In the genomic region with DNA sequence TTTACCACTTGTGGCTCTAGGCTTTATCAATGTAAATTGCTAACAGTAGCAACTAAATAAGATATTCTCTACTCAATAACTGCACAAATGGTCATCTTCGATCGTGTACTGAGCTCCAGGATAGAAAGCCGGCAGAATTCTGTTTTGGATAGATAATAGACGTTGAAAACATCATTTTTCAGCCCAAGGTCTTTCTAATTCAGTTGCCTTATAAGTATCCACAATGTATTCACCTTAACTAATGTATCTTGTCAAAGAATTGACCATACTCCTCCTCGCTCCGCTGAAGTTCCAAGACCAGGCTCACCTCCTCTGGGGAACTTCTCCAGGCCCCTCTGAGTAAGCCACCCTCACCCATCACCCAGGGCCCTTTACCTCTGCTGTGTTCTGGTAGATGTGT, we compare ENCODE assay signal across 9 mouse cellular contexts. TPM values are rescaled to one million over a fixed set of nuclear protein-coding genes. Genes with fewer than 3 reads are reported as not detected.
A peak's percentile ranks its signal among the peaks of the same experiment; 100 is the strongest.
DNase-seq lines count a peak whose midpoint lies in the region; ATAC-seq and TF ChIP-seq lines count a peak whose summit lies in the region.
"Had no signal": no experiment of that assay in that cellular context is flagged by ENCODE, and none has a peak within 500 bp of the region (broad histone marks: within the 10 kb centered on the region; RNA-seq: fewer than 3 reads in every experiment).

No protein-coding gene starts in this region.

- H3K9ac ChIP-seq in heart, embryonic 13.5 days, result peak overlapping the region; percentile 89
- peak overlapping the region; percentile 82; the same call in 1 of the 2 replicates for H3K9ac ChIP-seq in ES-Bruce4 (ENCODE audit: low read depth, poor library complexity, severe bottlenecking)
- H3K9ac ChIP-seq in hindbrain, embryonic 11.5 days (ENCODE audit: low read depth, low read length), result peak overlapping the region; percentile 92

- no peak for TF ChIP-seq POLR2A in ES-Bruce4 (IDR thresholded peaks at IDR 0.05; ENCODE audit: insufficient read depth, low read length)

- peak overlapping the region; percentile 89 for H3K4me2 ChIP-seq in heart, embryonic 13.5 days
- peak overlapping the region; percentile 64 for H3K4me2 ChIP-seq in hindbrain, embryonic 11.5 days (replicated peaks; ENCODE audit: low read depth, low read length)

- intact Hi-C loops in heart, postnatal 25 days (cut with DNase I), result no loop called here

- no peak for DNase-seq in heart, postnatal 25 days (ENCODE audit: low spot score)
- peak; percentile 26 for DNase-seq in hindbrain, embryonic 11.5 days (ENCODE audit: low spot score)
- no peak for DNase-seq in frontal cortex, postnatal 14 days (ENCODE audit: low spot score in 2 of 2)
- no peak for DNase-seq in layer of hippocampus, postnatal 14 days (ENCODE audit: low spot score in 2 of 2)
- DNase-seq in cerebellum, postnatal 4 days (ENCODE audit: low spot score in 2 of 2), result no peak

- no peak for ATAC-seq in heart, embryonic 13.5 days (ENCODE audit: extremely low read depth, insufficient number of reproducible peaks, low FRiP score, low TSS enrichment)
- ATAC-seq in hindbrain, embryonic 11.5 days (ENCODE audit: low FRiP score), result no peak

- TF ChIP-seq EP300 in ES-Bruce4 (IDR thresholded peaks at IDR 0.05; ENCODE audit: insufficient read depth, low read depth, low read length), result no peak

- peak overlapping the region; percentile 82 for H3K4me3 ChIP-seq in heart, embryonic 13.5 days
- H3K4me3 ChIP-seq in ES-Bruce4 (ENCODE audit: low read depth, low read length) (peak overlapping the region; percentile 37), macrophage (ENCODE audit: inconsistent target) (peak overlapping the region; percentile 24; the same call in 1 of the 2 replicates)
- H3K4me3 ChIP-seq in hindbrain, embryonic 11.5 days (ENCODE audit: low read depth, low read length), result peak overlapping the region; percentile 77

- no peaks in the 10 kb centered on the region for H3K9me3 ChIP-seq in heart, embryonic 13.5 days
- H3K9me3 ChIP-seq in ES-Bruce4 (replicated peaks; ENCODE audit: control insufficient read depth, insufficient read depth, low read length, poor library complexity, severe bottlenecking), result no peaks in the 10 kb centered on the region
- no peaks in the 10 kb centered on the region for H3K9me3 ChIP-seq in hindbrain, embryonic 11.5 days (ENCODE audit: control insufficient read depth, low read length)

- H3K79me2 ChIP-seq in macrophage (ENCODE audit: inconsistent target), result no peaks in the 10 kb centered on the region

- no peak overlapping the region for H3K27ac ChIP-seq in heart, embryonic 13.5 days (replicated peaks)
- H3K27ac ChIP-seq in ES-Bruce4 (ENCODE audit: insufficient read depth, low read length) (no peak overlapping the region), macrophage (no peak overlapping the region)
- H3K27ac ChIP-seq in hindbrain, embryonic 11.5 days (ENCODE audit: low read depth, low read length), result no peak overlapping the region

- WGBS in heart, embryonic 13.5 days, result 47% methylated on average over 6 of the region's 6 CpGs
- WGBS in hindbrain, embryonic 11.5 days, result 53% methylated on average over 6 of the region's 6 CpGs
- 46% methylated on average over 6 of the region's 6 CpGs for WGBS in macrophage (ENCODE audit: missing documents)

- peaks cover 9% of the 10 kb centered on the region for H3K4me1 ChIP-seq in heart, embryonic 13.5 days
- H3K4me1 ChIP-seq in ES-Bruce4 (ENCODE audit: control insufficient read depth, insufficient read depth, low read length), result peaks cover 4% of the 10 kb centered on the region
- H3K4me1 ChIP-seq in hindbrain, embryonic 11.5 days (replicated peaks; ENCODE audit: control insufficient read depth, insufficient read depth, low read length), result no peaks in the 10 kb centered on the region

- H3K27me3 ChIP-seq in heart, embryonic 13.5 days (replicated peaks), result no peaks in the 10 kb centered on the region; the same call in 1 of the 2 replicates
- no peaks in the 10 kb centered on the region for H3K27me3 ChIP-seq in ES-Bruce4 (ENCODE audit: control insufficient read depth, insufficient read depth, low read length, poor library complexity, severe bottlenecking)
- no peaks in the 10 kb centered on the region for H3K27me3 ChIP-seq in hindbrain, embryonic 11.5 days (ENCODE audit: control insufficient read depth, insufficient read depth, low read length)

- H3K36me3 ChIP-seq in heart, embryonic 13.5 days, result peaks cover 10% of the 10 kb centered on the region
- H3K36me3 ChIP-seq in ES-Bruce4 (ENCODE audit: control insufficient read depth, insufficient read depth, low read length, poor library complexity, severe bottlenecking), result no peaks in the 10 kb centered on the region
- peaks cover 11% of the 10 kb centered on the region for H3K36me3 ChIP-seq in hindbrain, embryonic 11.5 days (ENCODE audit: control insufficient read depth, insufficient read depth, low read length)
- no peaks in the 10 kb centered on the region for H3K36me3 ChIP-seq in macrophage (ENCODE audit: inconsistent target)
- H3K36me3 ChIP-seq: G1E had no signal

- no peak for TF ChIP-seq CTCF in ES-Bruce4 (IDR thresholded peaks at IDR 0.05; ENCODE audit: low read depth, low read length)

RNA-seq across cellular contexts. Expression of a gene that starts 1.2 kb away (rescaled TPM):
- polyA plus RNA-seq in heart, embryonic 13.5 days (2015; fragmentation: Nextera tagmentation; extraction: Ambion mirVana), result 13.7 and 16.8 TPM in 2 replicates
- total RNA-seq in heart, postnatal 25 days (2021), result 1 to 10 TPM; 1.5 to 1.8 TPM
- polyA plus RNA-seq in ES-Bruce4 (2011; ENCODE audit: insufficient read depth, insufficient read length, low read depth, missing spikeins) (6.9 and 11.0 TPM in 2 replicates), macrophage (2018) (0.14 to 0.25 TPM in 2 of 3 replicates, not detected in the other)
- polyA plus RNA-seq in hindbrain, embryonic 11.5 days (2014; fragmentation: Nextera tagmentation; extraction: Ambion mirVana), result 91.6 and 108 TPM in 2 replicates
- total RNA-seq in macrophage (2018; cell fraction: chromatin; rRNA removed), result 1 to 10 TPM in 4 of 26 experiments, under 1 TPM in 6, not detected in 16; 0.26 to 2.1 (median 0.55) TPM
- under 1 TPM in 19 of 26 experiments, not detected in 7; 0.06 to 0.48 (median 0.18) TPM for total RNA-seq in macrophage (2018; cell fraction: cytosol; rRNA removed)
- total RNA-seq in macrophage (2018; cell fraction: nucleus; rRNA removed), result 1 to 10 TPM in 2 of 26 experiments, under 1 TPM in 12, not detected in 12; 0.16 to 1.0 (median 0.45) TPM
- 10 to 100 TPM; 40.6 to 50.1 TPM for total RNA-seq in layer of hippocampus, postnatal 14 days (2021)

RNA-seq across cellular contexts. Expression of a gene that starts 40.3 kb away (rescaled TPM):
- 99.4 and 109 TPM in 2 replicates for polyA plus RNA-seq in heart, embryonic 13.5 days (2015; fragmentation: Nextera tagmentation; extraction: Ambion mirVana)
- total RNA-seq in heart, postnatal 25 days (2021), result 10 to 100 TPM; 33.7 to 38.6 TPM
- polyA plus RNA-seq in ES-Bruce4 (2011; ENCODE audit: insufficient read depth, insufficient read length, low read depth, missing spikeins) (128 and 139 TPM in 2 replicates), macrophage (2018) (57.9 to 116 TPM (median 63.8 TPM) in 3 replicates)
- 149 and 154 TPM in 2 replicates for polyA plus RNA-seq in hindbrain, embryonic 11.5 days (2014; fragmentation: Nextera tagmentation; extraction: Ambion mirVana)
- total RNA-seq in macrophage (2018; cell fraction: chromatin; rRNA removed), result 100 to 1,000 TPM; 145 to 357 (median 244) TPM
- total RNA-seq in macrophage (2018; cell fraction: cytosol; rRNA removed), result 10 to 100 TPM; 48.8 to 75.2 (median 63.5) TPM
- 100 to 1,000 TPM in 16 of 26 experiments, 10 to 100 TPM in 10; 62.7 to 207 (median 106) TPM for total RNA-seq in macrophage (2018; cell fraction: nucleus; rRNA removed)
- total RNA-seq in layer of hippocampus, postnatal 14 days (2021), result 10 to 100 TPM; 89.8 to 89.9 TPM

RNA-seq across cellular contexts. Expression of a gene that starts 54.3 kb away (rescaled TPM):
- polyA plus RNA-seq in heart, embryonic 13.5 days (2015; fragmentation: Nextera tagmentation; extraction: Ambion mirVana), result 29.2 and 30.6 TPM in 2 replicates
- total RNA-seq in heart, postnatal 25 days (2021), result not detected
- polyA plus RNA-seq in ES-Bruce4 (2011; ENCODE audit: insufficient read depth, insufficient read length, low read depth, missing spikeins) (44.0 and 55.6 TPM in 2 replicates), macrophage (2018) (1.1 to 4.8 TPM (median 2.5 TPM) in 3 replicates)
- polyA plus RNA-seq in hindbrain, embryonic 11.5 days (2014; fragmentation: Nextera tagmentation; extraction: Ambion mirVana), result 98.3 and 107 TPM in 2 replicates
- 1 to 10 TPM in 20 of 26 experiments, not detected in 6; 1.4 to 8.9 (median 2.4) TPM for total RNA-seq in macrophage (2018; cell fraction: chromatin; rRNA removed)
- total RNA-seq in macrophage (2018; cell fraction: cytosol; rRNA removed), result 1 to 10 TPM in 11 of 26 experiments, under 1 TPM in 15; 0.22 to 1.9 (median 0.87) TPM
- 10 to 100 TPM in 1 of 26 experiments, 1 to 10 TPM in 15, under 1 TPM in 2, not detected in 8; 0.63 to 24.9 (median 1.8) TPM for total RNA-seq in macrophage (2018; cell fraction: nucleus; rRNA removed)
- 1 to 10 TPM in 1 of 2 experiments, under 1 TPM in 1; 0.97 to 1.2 TPM for total RNA-seq in layer of hippocampus, postnatal 14 days (2021)

Comparison
In these comparisons a context has a peak if more than half of its experiments do, and no peak if none do; other contexts are left out.
1. H3K4me3 ChIP-seq: peak in every context shown above with its lines; median percentile 82 in heart, embryonic 13.5 days; 77 in hindbrain, embryonic 11.5 days; 37 in ES-Bruce4; 24 in macrophage.